Mouse (Mus musculus): ENCODE measurements around the gene Stk32b. TPM values are rescaled to one million over a fixed set of nuclear protein-coding genes. Genes with fewer than 3 reads are reported as not detected.

The Stk32b gene
- total RNA-seq, 2 experiments from 2014 or later = 8.7 to 9.0 TPM

DNA sequence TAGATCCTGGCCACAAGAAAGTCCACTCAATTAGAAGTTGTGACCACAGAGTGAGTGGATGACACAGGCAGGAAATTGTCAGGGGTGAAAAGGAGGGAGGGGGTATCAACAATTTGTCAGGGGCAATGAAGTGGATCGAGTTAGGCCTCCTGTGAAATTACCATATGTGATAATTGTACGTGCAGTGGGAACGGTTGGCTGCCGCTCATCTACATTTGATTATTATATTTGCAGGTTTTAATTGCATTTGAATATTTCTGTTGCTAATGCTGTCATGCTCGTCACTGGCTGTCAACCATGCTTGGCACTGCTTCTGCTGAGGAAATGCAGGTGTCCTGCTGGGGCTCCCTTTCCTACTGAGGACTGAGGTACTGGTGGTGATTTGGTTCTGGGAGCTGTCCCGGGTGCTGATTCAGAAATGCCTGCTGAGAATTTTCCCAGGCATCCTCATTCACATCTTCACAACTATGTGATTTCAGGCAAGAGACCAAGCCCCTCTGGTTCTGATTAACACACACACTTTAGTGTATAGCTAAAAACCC, 159.6 kb downstream of the Stk32b start:
- intact Hi-C loops (cut with DNase I) = no loop called here
- no peak for DNase-seq (ENCODE audit: extremely low spot score in 1 of 2, low spot score in 2 of 2)

DNA sequence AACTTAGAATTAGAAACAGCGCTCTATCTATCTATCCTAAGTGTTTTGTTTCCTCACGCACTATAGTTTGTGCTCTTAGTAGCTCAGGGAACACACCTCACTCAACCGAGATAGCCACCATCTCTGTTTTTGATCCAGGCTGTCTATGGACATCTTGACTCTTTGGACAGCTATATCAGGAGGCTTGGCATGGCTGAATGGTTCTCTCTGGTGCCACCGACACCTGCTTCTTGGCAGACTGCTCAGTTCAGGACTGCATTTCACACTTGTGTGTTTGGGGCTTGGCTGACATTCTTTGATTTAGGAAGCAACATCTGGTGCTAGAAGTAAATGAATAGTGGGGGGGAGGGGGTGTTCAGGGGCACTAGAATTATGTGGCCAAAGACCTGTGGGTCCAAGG, 162.7 kb downstream of the Stk32b start:
- intact Hi-C loops (cut with DNase I) = no loop called here
- DNase-seq (ENCODE audit: extremely low spot score in 1 of 2, low spot score in 2 of 2) = no peak

DNA sequence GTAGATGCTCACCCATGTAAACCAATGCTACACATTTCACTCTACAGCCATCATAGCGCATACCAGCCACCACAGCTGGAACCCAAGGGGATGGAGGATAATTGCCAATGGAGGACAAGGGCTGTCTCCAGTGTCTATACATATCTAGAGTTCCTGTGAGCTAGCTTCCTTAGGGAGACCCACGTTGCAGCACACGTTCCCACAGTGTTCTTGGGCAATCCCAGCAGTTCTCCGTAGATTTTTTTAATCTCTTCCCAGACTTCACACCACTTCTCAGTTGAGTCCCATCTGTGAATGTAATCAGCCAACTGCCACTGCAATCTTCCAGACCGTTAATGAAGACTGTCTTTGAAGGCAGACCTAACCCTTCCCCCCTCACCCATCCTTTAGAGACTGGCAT, 165.3 kb downstream of the Stk32b start:
- intact Hi-C loops (cut with DNase I) = no loop called here
- DNase-seq (ENCODE audit: extremely low spot score in 1 of 2, low spot score in 2 of 2) = peak in 1 of 2 experiments; percentile 3

GRCm38 (mm10) chr5:37535726-37536293, 181.2 kb downstream of the Stk32b start:
- no peak for DNase-seq (ENCODE audit: extremely low spot score in 1 of 2, low spot score in 2 of 2)

DNA sequence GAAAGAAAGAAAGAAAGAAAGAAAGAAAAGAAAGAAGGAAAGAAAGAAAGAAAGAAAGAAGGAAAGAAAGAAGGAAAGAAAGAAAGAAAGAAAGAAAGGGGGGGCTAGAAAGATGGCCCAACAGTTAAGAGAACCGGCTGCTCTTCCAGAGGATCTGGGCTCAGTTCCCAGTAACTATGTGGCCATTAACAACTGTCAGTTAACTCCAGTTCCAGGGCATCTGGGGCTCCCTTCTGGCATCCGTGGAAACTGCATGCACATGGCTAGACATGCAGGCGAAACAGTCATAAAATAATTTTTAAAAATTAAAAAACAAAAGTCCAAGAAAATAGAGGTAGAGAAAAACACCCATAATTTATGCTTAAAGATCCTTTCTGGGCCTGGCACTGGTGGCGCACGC, 181.7 kb downstream of the Stk32b start:
- intact Hi-C loops (cut with DNase I) = no loop called here
- no peak for DNase-seq (ENCODE audit: extremely low spot score in 1 of 2, low spot score in 2 of 2)

More at GRCm38 (mm10) chr5:37535726-37536293, 181.2 kb downstream of the Stk32b start:
- intact Hi-C loops (cut with DNase I) = no loop called here

DNA sequence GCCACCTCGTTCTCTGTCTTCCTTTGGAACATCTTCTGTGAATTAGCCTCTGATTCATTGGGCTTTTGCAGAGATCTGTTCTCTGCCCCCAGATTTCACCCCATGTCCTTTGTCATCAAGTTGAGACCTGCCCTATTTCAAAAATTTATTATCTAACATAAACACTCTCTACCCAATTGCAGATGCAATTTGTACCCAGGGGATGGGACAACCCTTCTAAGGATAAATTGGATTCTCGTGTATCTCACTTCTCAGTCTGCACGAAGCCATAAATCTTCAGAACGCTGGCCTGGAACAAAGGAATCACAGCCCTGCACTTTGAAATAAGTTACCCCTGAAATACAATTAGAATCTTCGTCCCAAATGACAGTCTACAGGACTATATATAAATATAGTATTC, 191.6 kb downstream of the Stk32b start:
- DNase-seq (ENCODE audit: extremely low spot score in 1 of 2, low spot score in 2 of 2) = no peak
- intact Hi-C loops (cut with DNase I) = no loop called here

DNA sequence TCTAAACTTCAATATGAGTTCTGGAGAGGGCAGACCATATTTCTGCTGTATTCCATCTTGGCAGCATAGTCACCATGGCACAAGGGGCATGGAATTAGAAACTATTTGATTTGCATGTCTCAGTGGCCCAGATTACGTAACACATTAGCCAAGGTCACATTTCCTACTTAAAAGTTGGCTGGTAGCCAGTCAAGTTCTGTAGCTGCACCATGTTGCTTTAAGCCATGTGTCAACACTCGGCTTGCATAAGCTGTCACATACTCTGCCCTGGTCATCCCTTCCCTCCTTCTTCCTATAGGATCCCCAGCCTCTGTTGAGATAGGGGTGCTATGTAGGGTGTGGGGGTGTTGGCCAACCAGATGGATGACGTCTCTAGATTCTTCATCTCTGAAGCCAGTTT, 196.5 kb downstream of the Stk32b start:
- no peak for DNase-seq (ENCODE audit: extremely low spot score in 1 of 2, low spot score in 2 of 2)
- intact Hi-C loops (cut with DNase I) = no loop called here

- DNase-seq (ENCODE audit: extremely low spot score in 1 of 2, low spot score in 2 of 2) = no peak
- intact Hi-C loops (cut with DNase I) = no loop called here
Observed at GRCm38 (mm10) chr5:37512479-37512878, 204.5 kb downstream of the Stk32b start.

GRCm38 (mm10) chr5:37506880-37507519, 210.0 kb downstream of the Stk32b start:
- intact Hi-C loops (cut with DNase I) = no loop called here

GRCm38 (mm10) chr5:37494984-37495476, 221.9 kb downstream of the Stk32b start:
- intact Hi-C loops (cut with DNase I) = no loop called here

More at GRCm38 (mm10) chr5:37506880-37507519, 210.0 kb downstream of the Stk32b start:
- DNase-seq (ENCODE audit: extremely low spot score in 1 of 2, low spot score in 2 of 2) = no peak

DNA sequence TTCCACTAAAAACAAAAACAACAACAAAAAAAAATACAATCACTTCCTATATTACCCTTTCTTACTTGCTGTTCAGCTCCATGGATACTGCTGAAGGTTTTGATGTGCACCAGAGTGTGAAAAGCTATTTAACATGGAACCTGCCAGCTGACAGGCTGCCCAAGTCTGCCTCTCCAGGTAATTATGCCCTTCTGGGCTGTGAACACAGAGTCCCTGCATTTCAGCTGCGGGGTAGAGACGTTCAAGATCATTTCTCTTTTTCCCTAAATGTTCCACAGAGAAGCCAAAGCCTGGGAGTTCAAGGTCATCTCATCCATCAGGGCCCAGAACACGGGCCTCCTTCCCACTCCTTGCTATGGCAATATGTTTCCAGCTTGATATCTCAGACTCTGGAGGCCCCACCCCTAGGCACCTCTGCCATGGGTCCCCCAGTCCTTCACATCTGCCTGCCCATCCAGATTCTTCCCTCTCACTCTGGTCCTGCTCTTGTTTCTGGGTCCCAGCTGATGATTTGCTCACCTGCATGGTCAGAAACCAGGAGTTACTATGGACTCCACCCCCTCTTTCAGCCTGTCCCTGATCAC, 244.9 kb downstream of the Stk32b start:
- DNase-seq (ENCODE audit: extremely low spot score in 1 of 2, low spot score in 2 of 2) = no peak
- intact Hi-C loops (cut with DNase I) = no loop called here

More at GRCm38 (mm10) chr5:37494984-37495476, 221.9 kb downstream of the Stk32b start:
- DNase-seq (ENCODE audit: extremely low spot score in 1 of 2, low spot score in 2 of 2) = no peak

GRCm38 (mm10) chr5:37471584-37471983, 245.4 kb downstream of the Stk32b start:
- intact Hi-C loops (cut with DNase I) = no loop called here
- no peak for DNase-seq (ENCODE audit: extremely low spot score in 1 of 2, low spot score in 2 of 2)

GRCm38 (mm10) chr5:37469031-37469430, 247.9 kb downstream of the Stk32b start:
- no peak for DNase-seq (ENCODE audit: extremely low spot score in 1 of 2, low spot score in 2 of 2)
- intact Hi-C loops (cut with DNase I) = no loop called here

DNA sequence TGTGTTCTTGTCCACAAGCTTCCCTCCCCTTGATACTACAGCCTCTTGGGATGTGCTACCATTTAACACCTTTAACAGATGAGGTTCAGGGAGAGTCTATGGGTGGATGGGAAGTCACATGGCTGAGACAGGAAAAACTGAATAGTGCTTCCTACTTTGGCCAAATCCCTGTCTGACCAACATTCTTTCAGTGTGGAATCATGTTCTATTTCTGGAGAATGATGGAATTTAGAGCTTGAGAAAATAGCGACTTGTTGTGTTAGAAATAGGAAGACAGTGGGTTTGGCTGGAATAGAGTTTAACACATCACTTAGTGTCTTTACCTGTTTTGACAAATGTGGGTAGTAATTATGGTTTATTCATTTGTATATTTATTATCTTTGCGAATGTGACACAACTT, 249.3 kb downstream of the Stk32b start:
- no peak for DNase-seq (ENCODE audit: extremely low spot score in 1 of 2, low spot score in 2 of 2)
- intact Hi-C loops (cut with DNase I) = no loop called here

DNA sequence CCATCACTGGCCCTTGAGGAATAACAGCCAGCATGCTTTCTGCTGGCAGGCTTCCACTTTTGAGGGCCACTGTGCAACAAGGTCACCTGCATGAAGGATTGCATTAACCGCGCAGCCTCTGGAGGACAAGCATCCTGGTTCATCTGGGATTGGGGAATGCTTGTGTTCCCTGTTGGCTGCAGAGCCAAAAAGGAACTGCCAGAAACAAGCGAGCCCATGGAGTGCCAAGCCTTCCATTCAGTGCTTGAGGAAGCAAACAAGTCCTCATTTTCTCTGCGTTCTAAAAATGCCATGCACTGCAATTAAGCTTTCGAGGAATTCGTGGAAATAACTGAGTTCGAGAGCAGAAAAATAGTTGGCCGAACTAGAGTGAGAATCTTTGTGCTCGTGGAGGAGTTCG, 251.5 kb downstream of the Stk32b start:
- peak in 1 of 2 experiments; percentile 31 for DNase-seq (ENCODE audit: extremely low spot score in 1 of 2, low spot score in 2 of 2)
- intact Hi-C loops (cut with DNase I) = no loop called here

GRCm38 (mm10) chr5:37458236-37458635, 258.7 kb downstream of the Stk32b start:
- intact Hi-C loops (cut with DNase I) = no loop called here
- no peak for DNase-seq (ENCODE audit: extremely low spot score in 1 of 2, low spot score in 2 of 2)

DNA sequence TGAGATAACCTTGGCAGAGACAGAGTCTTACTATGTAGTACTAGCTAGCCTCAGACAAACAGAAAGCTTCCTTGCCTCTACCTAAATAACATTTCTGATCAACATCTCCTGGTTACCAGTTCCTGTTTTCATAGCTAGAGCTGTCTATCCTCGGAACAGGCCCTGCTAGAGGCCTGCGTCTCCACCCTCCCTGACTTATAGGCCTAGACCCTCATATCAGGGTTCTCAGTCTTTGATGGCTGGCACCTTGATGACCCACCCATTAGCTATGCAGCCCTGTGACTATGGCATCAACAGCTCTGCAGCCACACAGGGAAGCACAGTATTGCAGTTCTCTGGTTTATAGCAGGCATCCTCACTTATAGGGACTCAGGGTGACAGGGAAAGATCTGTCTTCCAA, 259.1 kb downstream of the Stk32b start:
- intact Hi-C loops (cut with DNase I) = no loop called here
- no peak for DNase-seq (ENCODE audit: extremely low spot score in 1 of 2, low spot score in 2 of 2)

- no peak for DNase-seq (ENCODE audit: extremely low spot score in 1 of 2, low spot score in 2 of 2)
- intact Hi-C loops (cut with DNase I) = no loop called here
Observed at GRCm38 (mm10) chr5:37457191-37457590, 259.8 kb downstream of the Stk32b start.

GRCm38 (mm10) chr5:37456590-37456989, 260.4 kb downstream of the Stk32b start:
- intact Hi-C loops (cut with DNase I) = no loop called here
- no peak for DNase-seq (ENCODE audit: extremely low spot score in 1 of 2, low spot score in 2 of 2)

- intact Hi-C loops (cut with DNase I) = no loop called here
- no peak for DNase-seq (ENCODE audit: extremely low spot score in 1 of 2, low spot score in 2 of 2)
Observed at GRCm38 (mm10) chr5:37447546-37447945, 269.4 kb downstream of the Stk32b start.

Data from left cerebral cortex, postnatal 10 days (tissue).